Mouse (Mus musculus) right cerebral cortex, adult 2 months (tissue): Measurements from ENCODE around the gene Phf21b.
A peak's percentile ranks its signal among the peaks of the same experiment; 100 is the strongest.

ENCODE experiments used
- DNase-seq, 2 experiments: peaks; one replicate each; pipeline ENCODE4 v3.0.0; 2021 to 2022; ENCODE audit warnings: low spot score in 2 of 2

Phf21b gene

DNA sequence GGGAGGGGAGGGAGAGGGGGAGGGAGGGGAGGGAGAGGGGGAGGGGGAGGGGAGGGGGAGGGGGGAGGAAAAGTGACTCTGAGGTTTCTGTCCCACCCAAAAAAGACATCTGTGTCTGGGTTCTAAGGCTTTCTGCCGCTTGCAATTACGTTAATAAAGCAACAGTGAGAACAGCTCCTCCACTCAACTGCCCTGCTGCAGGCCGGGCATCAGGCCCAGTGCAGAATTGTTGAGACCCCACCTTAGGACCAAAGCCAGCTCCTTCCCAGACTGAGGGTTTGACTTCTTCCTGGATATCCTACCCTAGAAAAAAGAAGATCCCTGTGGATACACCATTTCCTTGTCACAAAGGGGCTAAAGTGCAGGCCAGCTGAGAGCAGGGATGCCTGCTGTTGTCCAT, 9.6 kb downstream of the Phf21b start:
- no peak for DNase-seq

DNA sequence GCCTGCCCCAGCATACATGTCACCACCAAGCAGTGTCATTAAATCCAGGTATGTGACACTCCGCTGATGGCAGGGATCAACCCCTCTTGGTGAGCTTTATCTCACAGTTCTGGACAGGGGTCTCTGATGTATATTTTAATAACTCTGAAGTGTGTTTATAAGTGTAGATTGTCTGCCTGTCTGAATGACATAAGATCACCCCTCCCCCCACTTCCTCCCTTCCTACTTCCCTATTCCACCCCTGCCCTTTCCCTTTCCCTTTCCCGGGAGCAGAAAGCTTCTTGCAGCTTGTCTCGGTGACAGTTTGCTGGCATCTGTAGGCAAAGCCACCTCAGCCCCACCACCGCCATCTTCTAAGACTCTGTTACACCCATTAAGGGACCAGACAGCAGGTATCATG, 11.0 kb downstream of the Phf21b start:
- DNase-seq = no peak

DNA sequence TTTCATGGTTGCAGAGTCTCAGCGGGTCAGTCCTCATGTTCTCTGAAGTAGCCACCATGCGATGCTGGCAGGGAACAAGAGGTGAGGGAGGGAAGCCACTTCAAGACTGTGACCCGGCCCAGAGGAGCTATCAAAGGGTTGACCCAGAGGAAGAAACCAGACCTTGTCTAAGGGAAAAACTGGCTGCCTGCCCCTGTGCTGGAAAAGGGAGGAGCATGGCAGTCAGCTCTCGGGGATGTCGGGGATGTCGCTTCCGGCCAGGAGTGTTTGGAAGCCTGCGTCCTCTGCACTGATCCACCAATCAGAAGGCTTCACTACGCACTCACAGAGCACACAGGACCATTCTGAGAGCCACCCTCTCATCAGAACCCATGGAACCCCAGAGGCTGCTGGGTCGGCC, 12.8 kb downstream of the Phf21b start:
- DNase-seq = no peak

DNA sequence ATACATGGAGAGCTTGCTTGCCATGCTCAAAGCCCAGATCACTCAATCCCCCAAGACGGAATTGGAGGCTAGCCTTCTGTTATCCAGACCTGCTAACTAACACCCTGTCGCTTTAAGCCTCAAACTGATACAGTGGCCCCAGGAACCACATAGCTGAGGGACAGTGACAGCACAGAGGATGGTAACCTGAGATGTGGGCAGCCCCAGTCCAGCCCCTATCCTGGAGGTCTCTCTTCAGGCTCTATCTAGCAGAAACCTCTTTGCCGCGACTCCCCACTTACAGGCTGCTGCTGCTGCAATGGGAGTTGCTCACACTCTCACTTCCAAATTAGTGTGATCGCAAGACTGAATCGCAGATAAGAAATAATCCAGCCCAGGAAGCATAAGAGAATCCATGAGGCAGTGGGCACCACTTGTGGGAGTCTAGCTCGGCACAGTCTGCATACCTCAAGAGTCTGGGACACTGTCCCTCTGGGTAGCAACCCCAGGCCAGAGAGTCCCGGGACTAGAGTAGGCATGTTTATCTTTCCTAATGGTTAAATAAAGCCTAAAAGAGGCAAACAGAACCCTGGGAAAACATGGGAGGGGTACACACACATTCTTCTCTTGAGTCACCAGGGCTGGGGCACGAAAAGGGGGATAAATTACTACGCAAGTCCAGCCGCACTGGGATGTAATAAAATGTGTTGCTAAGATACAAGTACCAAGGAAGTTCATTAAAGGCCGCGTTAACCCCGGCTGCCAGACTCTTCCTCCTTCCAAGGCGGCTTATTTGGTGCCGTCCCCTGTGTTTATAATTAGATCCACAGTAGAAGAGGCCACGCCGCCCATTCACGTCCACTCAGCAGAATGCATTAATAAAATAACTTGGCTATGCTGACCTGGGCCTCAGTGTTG, 13.7 kb downstream of the Phf21b start:
- DNase-seq = no peak

DNA sequence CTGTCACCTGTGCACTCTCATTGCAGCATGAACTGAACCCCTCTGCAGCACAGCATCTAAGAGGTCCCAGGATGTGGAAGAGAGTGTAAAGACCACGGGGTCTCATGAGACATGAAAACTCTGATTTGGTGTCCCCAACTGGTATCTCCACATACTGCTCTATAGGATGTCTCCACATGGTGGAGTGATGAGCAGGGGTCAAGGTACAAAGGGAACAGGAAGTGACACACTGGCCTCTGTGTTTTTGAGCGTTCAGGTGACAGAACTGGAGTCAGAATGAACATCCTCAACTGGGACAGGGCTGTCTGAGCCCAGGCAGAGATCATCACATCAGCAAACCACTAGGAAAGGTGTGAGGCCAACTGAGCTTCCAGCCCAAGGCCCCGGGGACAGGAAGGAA, 15.3 kb downstream of the Phf21b start:
- no peak for DNase-seq

DNA sequence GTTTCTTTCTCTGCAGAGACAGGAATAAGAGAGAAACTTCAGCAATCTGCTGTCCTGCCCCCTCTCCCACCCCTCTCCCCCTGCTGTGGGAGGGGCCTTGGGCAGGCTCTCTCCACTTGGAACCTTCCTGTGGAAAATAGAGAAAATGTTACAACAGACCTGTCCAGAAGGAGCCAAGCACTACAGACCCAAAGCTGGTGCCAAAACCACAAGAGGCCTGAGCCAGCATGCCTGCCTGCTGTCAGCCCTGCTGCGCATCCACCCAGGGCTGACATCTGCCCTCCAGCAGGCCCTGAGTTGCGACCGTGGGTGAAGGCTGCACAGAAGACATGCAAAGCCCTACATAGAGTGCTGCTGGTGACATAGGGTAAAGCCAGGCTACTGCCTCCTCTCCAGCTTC, 16.3 kb downstream of the Phf21b start:
- DNase-seq = no peak

DNA sequence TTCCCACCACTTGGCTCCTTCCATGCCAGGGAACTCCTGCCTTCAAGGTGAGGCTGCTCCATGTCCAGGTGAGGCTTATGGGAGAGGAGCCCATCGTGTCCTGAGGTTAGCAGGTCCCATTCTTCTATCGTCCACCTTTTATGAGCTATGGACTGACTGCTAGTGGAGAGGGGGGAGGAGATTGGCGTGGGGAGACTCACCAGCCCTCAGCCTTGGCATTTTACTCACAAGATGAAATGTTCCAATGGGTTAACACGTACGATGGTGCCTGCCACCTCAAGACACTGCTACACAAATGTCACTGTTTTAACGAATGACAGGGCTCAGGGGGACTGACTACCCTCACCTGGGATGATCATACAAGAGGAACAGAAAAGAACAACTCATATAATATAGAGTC, 18.0 kb downstream of the Phf21b start:
- no peak for DNase-seq

DNA sequence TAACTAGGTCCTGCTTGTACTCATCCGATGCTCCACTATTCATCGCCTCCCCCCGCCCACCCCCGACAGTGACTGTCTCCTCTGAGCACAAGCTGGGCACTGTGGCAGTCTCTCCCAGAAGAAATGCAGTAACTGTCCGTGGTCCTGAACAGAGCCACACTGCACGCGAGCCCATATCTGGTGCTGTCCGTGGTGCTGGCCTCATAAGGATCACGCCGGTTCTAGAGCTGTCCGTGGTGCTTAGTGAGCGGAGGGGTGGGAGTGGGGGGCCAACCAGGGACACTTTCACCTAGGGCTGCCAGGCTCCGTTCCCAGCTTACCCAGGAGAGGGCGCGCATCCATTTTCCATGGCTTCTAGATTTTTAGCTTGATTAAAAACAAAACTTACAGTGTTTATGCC, 26.4 kb downstream of the Phf21b start:
- peak; percentile 59 to 64 for DNase-seq

DNA sequence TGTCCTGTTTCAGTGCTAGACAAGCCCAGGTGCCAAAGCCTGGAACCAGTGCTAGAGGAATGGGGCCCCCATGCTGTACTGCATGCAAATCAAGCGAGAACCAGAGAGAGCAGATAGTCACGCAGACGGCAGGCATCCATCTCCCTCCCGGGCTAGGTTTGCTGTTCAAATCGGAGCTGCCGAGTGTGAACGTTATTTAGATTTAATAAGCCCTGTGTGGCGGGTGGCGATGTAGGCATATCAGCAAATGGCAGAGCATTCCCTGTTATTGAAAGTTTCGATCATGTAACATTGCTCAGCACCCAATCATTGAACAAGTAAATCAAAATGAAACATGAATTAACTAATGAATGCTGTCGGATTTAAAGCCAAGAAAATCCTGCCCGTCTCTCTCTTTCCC, 27.2 kb downstream of the Phf21b start:
- DNase-seq = no peak

DNA sequence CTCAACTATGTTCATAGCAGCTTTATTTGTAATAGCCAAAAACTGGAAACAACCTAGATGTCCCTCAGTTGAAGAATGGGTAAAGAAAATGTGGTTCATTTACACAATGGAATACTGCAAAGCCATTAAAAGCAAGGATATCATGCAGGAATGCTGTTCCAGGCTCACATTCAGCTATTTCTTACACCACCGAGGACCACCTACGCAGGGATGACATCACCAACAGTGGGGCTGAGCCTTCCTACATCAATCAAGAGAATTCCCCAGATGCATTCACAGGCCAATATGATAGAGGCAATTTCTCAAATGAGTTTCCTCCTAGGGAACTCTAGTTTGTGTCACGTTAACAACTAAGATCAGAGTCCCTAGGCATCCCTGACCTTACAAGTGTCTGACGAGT, 32.8 kb downstream of the Phf21b start:
- peak; percentile 13 to 42 for DNase-seq

DNA sequence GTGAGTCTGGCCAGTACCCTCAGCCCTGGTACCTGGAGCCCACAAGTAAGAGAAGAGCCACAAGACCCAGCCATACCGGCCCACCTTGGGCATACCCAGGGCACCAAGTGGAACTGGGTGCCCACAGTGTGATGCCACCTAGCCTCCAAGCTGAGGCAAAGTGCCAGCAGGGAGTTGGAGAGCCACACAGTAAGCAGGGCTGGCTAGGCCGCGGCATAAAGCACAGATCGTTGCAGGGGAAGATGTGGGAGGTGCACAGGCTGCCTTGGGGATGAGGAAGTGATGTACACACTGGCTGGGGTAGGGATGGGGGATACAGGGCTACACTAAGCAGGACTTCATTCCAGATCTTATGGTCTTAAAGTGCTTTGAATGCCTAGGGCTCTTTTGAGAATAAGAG, 35.0 kb downstream of the Phf21b start:
- peak; percentile 34 to 50 for DNase-seq

DNA sequence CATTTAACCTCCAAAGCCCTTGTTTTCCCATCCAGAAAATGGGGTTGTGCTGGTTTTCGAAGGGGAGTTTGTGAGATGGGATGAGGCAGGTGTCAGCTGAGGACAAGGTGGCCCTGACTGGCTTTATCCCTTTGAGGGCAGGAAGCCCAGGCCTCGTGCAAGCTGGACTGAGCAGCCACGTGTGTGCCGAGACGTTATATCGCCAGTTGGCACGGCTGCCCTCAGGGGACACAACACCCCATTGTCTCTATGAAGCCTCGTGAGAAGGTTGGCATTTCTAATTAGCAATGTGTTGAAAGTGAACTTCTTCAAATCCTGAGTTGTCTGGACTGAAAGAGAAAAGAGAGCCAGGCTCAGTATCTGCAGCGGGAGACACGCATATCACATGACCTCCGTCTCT, 37.6 kb downstream of the Phf21b start:
- no peak for DNase-seq

DNA sequence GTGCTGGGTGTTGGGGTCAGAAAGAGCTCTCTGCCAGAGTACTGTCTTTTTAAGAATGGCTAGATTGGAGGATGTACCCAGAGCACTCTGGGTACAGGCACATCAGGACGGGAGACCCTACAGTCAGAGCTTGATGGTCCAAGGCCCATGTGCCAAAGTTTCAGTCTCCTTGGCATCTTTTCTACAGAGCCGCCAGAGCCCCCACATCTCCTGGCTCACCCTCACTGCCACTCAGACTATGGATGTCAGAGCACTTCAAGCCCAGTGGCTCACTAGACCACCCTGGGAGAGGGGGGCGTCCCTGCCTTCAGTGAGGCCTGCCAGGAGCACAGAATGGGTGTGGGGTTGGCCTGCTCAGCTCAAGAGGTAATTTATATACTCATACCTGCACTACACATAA, 38.3 kb downstream of the Phf21b start:
- DNase-seq = no peak

DNA sequence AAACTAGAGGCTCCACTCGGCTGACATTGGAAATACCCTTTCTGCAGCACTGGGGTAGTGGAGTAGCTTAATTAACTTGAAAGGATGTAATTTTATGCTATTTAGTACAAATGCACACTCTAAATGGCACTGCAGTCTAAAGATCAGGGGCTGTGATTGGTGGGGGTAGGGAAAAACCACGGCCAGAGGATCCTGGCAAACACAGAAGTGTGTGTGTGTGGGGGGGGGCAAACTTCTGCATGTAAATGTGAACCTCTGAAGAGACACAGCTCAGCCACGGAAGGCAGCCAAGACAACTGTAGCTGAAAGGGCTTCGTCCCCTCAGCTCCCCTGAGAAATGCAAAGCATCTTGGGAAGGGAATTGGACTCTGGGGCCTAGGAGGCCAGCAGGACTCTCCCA, 40.7 kb downstream of the Phf21b start:
- DNase-seq = no peak

DNA sequence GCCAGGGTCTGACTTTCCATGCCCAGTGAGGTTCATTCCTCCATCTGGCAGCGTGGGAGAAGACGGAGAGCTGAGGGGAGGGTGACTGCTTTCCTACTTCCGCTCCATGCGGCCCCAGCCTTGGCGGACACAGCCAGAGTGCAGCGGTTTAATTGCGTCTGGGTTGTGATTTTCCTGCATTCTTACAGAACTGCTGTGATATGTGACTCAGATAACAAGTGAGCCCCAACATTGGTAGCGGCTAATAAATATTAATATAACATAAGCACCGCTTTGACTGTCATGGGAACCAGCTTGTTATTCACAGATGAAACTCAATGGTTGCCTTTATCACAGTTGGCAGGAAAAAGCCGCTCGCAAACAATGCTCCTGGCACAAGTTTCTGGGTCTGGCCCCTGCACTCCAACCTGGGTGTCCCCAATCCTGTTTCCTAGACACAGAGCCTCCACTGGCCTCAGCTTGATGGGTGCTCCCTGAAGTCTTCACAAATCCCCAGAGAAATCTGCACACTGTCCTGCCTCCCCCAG, 43.0 kb downstream of the Phf21b start:
- peak; percentile 16 to 32 for DNase-seq

DNA sequence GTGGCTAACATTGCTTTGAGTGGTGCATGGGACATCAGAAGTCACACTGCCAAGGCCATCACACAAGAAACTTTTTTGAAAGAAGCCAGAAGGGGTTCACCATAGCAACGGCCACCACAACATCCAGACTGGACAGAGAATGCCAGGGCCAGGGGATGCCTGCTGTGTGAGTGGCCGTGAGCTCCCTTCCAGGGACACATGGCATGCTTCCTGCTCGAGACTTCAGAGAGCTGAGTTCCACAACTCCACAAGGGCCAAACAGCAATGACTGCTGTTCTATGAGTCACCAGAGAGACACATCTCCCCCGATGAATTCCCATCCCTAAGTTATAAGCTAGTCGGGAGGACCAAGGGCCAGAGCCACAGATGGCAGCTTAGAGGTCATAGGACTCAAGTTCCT, 44.7 kb downstream of the Phf21b start:
- no peak for DNase-seq

DNA sequence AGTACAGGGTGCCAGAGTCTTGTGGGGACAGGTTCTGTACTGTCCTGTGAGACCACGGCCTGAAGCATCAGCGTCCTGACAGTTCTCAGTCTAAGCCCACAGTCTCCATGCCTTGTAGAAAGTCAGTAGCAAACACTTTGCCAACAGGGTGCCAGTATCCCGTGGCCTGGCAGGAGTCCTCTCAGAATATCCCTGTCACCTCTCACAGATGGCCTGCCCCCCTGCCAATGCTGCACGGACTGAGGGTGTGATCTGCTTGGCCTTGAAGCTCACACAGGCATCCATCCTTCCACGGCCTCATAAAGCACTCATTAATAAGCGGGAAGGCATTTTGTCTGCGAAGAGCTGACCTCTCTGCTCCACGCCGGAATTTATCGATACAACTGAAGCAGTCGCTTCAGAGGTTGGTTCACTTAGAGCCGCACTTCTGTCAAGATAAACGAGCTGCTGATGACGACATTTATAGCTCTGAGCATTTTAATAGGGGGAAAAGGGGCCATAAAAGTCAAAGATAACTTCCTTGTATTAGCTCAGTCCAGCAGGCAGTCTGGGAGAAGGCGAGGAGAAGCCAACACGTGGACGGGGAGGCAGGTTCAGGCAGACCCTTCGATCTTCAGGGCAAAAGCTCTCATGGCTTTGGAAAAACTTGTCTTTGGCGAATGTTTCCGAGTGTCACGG, 46.4 kb downstream of the Phf21b start:
- no peak for DNase-seq

DNA sequence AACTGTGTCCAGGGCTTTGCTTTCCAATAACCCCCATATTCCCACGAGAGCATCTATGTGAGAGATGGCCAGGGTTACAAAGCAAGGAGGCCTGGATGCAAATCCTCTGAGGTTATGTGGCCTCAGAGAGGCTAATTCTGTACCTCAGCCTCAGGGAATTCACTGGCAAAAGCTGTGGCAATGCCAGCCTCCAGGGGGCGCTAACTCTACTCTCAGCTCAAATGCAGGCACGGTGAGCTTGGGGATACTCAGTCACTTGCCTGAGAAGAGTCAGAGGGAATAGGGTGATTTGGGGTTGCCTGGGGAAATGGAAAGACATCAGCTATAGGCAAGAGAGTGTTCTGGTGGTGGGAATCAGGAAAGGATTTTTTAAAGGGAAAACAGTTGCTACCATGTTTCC, 52.2 kb downstream of the Phf21b start:
- DNase-seq = peak; percentile 70 to 80

DNA sequence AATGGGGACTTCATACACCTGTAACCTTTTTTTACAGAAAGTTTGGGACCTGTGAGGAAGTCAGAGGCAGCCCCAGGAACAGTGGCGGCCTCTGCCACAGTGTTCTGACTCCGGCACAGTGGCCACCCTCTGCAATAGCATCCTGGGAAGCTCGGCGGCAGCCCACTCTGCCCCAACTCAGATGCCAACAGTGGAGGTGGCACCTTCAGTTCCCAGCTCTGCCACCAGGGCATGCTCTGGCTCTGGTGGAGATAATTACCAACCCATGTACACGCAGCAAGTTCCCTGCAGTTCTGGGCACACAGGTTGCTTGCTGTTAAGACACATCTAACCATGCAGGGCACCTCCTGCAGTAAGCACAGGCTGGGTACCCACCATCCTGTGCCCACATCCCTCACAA, 55.7 kb downstream of the Phf21b start:
- peak; percentile 20 to 34 for DNase-seq

DNA sequence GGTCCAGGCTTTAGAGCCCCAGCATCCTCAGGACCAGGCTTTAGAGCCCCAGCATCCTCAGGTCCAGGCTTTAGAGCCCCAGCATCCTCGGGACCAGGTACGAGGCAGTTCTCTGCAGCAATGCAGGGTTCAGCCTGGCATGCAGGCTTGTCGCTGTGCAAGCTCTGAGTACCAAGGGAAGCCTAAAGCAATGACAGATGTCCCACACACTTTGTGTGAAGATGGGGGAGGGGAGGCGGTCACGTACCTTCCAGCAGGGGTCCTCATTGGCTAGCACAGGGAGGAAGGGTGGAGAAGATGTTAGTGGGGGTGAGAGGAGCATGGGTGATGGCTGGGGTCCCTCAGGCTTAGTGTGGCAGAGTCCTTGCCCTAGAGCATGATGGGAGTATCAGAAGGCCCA, 62.2 kb downstream of the Phf21b start:
- no peak for DNase-seq

DNA sequence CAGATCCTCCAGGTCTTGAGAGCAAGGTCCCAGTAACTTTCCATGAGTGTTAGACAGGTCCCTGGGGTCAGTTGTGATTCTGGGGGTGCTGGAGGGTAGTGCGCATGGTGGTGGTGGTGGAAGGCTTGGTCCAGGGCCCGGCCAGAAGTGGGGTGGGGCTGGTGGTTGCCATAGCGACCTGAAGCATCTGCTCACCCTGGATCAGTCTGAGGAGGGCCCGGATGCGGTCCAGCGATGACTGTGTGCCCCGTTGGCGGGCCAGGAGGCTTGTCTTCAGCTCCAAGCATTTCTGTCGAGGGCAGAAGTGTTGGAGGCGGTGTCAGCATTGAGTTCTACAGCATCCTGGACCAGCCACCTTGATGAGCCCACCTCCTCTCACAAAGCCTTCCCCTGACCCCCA, 68.7 kb downstream of the Phf21b start:
- no peak for DNase-seq

DNA sequence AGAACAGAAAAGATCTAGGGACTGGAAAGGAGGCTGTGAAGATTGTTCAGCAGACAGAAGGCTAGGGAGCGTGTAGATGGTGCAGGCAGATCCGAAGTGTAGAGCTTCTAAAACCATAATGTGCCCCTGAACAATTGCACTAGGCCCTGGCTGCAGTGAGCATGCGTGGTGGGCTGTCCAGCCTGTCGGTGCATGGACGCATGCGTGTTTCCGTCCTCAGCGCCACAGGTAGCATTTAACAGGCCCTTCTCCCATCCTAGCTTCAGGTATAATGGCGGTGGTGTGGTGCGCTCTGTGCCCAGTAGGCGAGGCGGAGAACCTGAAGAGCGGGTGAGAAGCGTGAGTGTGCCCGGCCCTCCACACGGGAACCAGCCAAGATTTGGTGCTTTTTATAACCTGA, 71.0 kb downstream of the Phf21b start:
- no peak for DNase-seq

DNA sequence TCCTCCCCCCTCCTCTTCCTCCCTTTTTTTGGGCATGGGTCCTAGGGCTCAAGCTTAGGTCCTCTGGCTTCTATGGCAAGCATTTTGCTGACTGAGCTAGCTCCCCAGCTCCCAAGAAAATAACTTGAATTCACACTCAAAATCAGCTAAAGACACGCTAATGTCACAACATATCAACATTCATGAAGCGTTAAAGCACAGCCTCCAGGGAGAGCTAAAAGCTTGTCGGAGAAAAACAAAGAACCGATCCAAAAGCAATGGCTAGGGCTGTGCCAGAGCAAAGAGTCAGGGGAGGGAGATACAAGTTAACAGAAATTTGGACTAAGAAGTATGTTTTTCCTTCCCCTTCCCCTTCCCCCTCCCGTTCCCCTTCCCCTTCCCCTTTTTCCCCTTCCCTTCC, 77.3 kb downstream of the Phf21b start:
- DNase-seq = no peak
